Mouse (Mus musculus) retina, postnatal 1 day (tissue): ENCODE measurements around the gene Psma6.

Source experiments
- DNase-seq: peaks from one replicate; pipeline ENCODE4 v3.0.0-alpha.2; 2012

Psma6 gene

DNA sequence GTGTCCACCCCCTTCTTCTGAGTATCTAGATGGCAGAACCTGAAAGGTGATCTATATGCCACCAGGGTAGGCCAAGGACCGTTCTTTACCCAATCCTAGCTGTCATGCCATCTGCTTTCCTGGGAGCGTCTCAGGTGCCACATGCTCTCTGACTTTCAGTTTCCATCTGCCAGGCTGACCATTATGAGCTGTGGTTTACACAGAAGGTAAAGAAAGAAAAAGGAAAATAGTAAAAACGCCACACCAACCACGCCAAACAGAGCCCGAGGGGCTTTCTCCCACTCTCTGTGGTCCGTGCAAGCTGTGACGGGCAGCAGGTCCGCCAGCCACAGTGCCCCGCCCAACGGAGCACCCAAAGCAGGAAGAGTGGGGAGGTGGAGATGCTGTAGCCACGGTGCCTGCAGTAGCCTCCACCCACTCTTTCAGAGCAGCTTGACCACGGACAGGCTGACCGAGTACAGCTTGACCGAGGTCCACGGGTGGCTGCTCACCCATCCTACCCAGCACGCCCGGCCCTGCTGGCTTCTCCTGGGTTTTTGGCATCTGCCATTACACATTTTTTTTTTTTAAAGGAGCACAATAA, 81.5 kb downstream of the Psma6 start:
- no peak for DNase-seq

DNA sequence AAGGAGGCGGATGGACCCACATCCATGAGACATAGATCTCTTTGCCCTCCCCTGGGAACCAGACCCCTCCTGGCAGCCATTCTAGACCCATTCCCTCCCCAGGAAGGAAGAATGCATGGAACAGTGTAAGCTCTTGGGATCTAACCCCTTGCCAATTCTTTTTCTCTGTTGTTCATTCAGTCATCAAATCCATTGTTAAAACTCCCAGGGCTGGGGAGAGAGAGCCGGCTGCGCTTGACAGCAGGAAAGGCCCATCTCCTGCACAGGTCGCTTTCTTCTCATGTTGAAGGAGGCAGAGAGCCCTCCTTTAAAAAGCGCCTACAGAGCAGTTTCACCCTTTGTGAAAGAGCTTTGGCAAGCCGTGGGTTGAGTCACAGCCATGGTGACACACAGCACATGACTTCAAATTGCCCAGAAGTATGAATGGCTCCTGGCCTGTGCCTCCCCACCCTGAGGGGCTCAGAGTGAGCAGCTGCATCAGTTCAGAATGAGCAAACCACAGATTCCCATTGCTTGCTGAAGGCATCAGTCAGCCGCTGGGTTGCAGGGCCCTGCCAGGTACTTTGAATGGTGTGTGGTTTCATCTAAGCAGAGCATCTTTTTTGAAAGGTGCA, 82.2 kb downstream of the Psma6 start:
- no peak for DNase-seq

DNA sequence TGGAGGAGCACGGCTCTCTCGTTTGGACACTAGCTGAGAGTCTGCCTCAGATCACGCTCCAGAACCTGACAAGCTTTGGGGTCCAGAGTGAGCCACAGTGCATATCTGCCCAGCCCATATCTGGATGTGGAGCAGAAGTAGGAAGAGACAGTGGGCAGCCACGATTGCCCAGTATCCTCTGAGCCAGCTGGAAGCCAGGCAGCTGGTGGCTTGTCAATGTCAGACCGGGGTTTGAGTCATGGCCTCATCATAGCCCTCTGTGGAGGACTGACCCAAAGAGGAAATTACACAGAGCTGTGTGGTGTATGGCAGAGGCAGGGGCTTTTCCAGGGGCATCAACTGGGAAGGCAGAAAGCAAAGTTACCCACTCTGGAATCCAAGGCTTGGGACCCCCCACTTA, 82.8 kb downstream of the Psma6 start:
- DNase-seq: no peak

DNA sequence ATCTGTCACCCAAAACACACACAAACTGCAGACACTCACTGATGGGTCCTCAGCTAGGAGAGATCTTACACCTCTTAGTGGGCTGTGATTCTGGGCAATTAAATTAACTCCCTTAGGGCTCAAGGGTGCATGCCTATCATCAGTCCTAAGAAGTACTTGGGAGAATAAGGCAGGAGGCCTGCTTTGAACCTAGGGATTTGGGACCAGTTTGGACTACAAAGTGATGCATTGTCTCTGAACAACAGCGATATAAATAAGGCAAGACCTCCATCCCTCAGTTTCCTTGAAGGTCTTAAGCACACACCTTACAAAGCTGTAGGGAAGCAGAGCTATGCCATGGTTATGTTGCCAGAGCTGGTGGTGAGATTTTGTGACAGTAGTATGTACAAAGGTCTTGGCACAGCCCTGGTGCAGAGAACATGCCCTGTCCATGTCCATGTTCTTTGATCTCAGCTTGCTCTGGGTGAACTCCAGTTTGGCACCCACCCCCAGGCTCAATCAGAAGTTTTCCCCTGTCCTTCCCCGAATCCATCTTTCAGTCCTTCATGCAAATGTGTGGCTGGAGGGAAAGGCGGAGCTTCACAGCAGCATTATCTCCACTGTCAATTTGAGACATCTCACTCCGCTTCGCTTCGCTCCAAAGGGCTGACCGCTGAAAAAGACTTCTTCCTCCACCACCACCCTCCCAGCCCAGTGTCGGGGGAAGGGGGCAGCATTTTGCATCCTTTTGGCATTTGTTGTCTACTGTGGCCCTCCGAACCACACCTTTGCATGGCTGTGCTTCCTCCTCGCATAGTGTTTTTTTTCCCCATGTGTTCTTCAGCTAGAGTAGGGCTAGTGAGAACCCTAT, 83.5 kb downstream of the Psma6 start:
- peak; percentile 39 for DNase-seq
